Mouse (Mus musculus) cerebellum, postnatal 25 days (tissue): ENCODE results near the gene Col6a1.

Experiments used
- DNase-seq, 2 experiments: peaks; one replicate each; pipeline ENCODE4 v3.0.0; 2021; ENCODE audit warnings: mixed read lengths in 2 of 2

Col6a1 gene

GRCm38 (mm10) chr10:76678122-76678521 lies 47.8 kb downstream of the Col6a1 start:
- peak in 1 of 2 experiments; percentile 9 for DNase-seq

GRCm38 (mm10) chr10:76675268-76675667 lies 50.7 kb downstream of the Col6a1 start:
- no peak for DNase-seq

GRCm38 (mm10) chr10:76674581-76674980 lies 51.4 kb downstream of the Col6a1 start:
- no peak for DNase-seq

GRCm38 (mm10) chr10:76671939-76672338 lies 54.0 kb downstream of the Col6a1 start:
- no peak for DNase-seq

GRCm38 (mm10) chr10:76668947-76669284 lies 57.1 kb downstream of the Col6a1 start:
- DNase-seq: no peak

- DNase-seq: no peak
These were observed 57.6 kb downstream of the Col6a1 start for GRCm38 (mm10) chr10:76668261-76668946.

GRCm38 (mm10) chr10:76667197-76667805 lies 58.7 kb downstream of the Col6a1 start:
- no peak for DNase-seq

- DNase-seq: no peak
These were observed 60.4 kb downstream of the Col6a1 start for GRCm38 (mm10) chr10:76665551-76665950.

GRCm38 (mm10) chr10:76664156-76665115 lies 61.5 kb downstream of the Col6a1 start:
- peak; percentile 46 to 67 for DNase-seq
